Mouse (Mus musculus) kidney, postnatal 36 days (tissue): ENCODE measurements around the gene Speer4a.
A peak's percentile ranks its signal among the peaks of the same experiment; 100 is the strongest.
"Not testable (repeated sequence)": the region's sequence is repeated elsewhere in the genome, so short reads cannot be mapped to it uniquely, and the experiment has no call there.

Experiments
- DNase-seq, 2 experiments: peaks; one replicate each; pipeline ENCODE4 v3.0.0; 2021 to 2022; ENCODE audit warnings: mixed read lengths in 2 of 2

The Speer4a gene

GRCm38 (mm10) chr5:26039458-26039857, at the start of gene Speer4a:
Speer4a (minus strand) TSS chr5:26039558.
- DNase-seq: not testable (repeated sequence)

DNA sequence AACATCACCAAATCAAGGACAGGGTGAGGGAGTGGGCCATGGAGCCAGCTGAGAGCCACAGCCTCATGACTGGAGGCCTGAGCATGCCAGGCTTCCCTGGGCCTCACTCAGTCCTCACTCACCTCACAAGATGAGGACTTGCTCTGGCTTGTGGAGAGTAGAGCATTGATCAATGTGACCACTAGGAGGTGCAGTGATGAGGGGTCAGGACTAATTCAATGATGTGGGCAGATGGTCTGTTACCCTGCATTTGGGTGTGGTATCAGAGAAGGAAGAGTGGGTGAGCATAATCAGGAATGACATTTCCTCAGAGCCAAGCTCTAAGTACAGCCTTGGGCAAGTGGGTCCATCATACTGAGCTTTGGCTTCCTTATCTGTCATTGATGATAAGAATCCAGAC, 39.7 kb upstream of the Speer4a start:
- not testable (repeated sequence) for DNase-seq

DNA sequence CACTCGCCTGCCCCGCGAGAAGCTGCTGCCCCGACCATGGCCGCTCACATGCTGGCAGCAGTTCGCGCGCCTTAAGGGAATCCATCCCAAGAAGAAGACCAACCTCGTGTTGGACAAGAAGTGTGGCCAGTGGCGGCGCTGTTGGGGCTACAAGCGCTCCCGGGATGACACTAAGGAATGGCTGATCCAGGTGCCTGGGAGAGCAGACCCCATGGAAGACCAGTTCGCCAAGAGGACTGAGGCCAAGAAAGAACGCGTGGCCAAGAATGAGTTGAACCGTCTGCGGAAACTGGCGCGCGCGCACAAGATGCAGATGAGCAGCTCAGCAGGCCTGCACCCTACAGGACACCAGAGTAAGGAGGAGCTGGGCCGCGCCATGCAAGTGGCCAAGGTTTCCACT, 31.4 kb upstream of the Speer4a start:
- DNase-seq: peak in 1 of 2 experiments; percentile 3

DNA sequence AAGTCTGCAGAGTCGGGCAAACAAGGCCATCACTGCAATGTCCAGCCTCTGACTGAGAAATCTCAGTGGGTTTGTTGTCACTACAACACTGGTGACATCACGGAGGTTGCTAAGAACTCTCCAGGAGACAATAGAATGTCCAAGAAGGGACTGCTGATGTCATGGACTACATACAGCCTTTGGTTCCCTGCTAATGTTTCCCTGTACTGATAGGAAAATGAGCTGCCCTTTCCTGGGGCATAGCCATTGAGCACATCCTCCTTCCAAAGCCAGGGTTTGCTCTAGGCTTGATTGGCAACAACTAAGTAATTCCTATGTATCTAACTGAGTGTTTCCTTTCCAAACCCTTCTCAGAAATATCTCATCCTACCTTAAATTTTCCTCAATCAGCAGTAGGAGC, 19.1 kb upstream of the Speer4a start, which contains the start of gene Gm7347:
Gene Gm7347 (minus strand): TSS at position 101 of the 400 bp plus-strand sequence.
- DNase-seq: not testable (repeated sequence)

DNA sequence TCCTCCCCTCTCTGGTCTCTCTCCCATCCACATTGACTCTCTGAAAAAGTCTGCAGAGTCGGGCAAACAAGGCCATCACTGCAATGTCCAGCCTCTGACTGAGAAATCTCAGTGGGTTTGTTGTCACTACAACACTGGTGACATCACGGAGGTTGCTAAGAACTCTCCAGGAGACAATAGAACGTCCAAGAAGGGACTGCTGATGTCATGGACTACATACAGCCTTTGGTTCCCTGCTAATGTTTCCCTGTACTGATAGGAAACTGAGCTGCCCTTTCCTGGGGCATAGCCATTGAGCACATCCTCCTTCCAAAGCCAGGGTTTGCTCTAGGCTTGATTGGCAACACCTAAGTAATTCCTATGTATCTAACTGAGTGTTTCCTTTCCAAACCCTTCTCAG, 16.5 kb downstream of the Speer4a start, which contains the start of gene Gm5862:
Gene Gm5862 (minus strand): TSS at position 101 of the 400 bp plus-strand sequence.
- not testable (repeated sequence) for DNase-seq

- not testable (repeated sequence) for DNase-seq
Observed at GRCm38 (mm10) chr5:26007697-26008096, 31.7 kb downstream of the Speer4a start.

GRCm38 (mm10) chr5:26006937-26007695, 32.2 kb downstream of the Speer4a start:
- peak in 1 of 2 experiments; percentile 4 for DNase-seq

- DNase-seq: not testable (repeated sequence)
Observed at GRCm38 (mm10) chr5:26004698-26005097, 34.7 kb downstream of the Speer4a start, which contains the start of gene Gm1979. Gm1979 (minus strand) TSS chr5:26004798.

GRCm38 (mm10) chr5:25988550-25988949, 50.8 kb downstream of the Speer4a start, which contains the start of gene Gm21698:
Gm21698 (minus strand) TSS chr5:25988650.
- DNase-seq: not testable (repeated sequence)
